Mouse (Mus musculus): ENCODE results near the gene Cops4. TPM values are rescaled to one million over a fixed set of nuclear protein-coding genes. Genes with fewer than 3 reads are reported as not detected.
A peak's percentile ranks its signal among the peaks of the same experiment; 100 is the strongest.

The Cops4 gene
- polyA plus RNA-seq, 1 experiment from 2014 or later: 106 TPM

GRCm38 (mm10) chr5:100501267-100501666, 16.8 kb upstream of the Cops4 start:
- DNase-seq (ENCODE audit: low spot score) (no peak), ATAC-seq (ENCODE audit: low FRiP score, low TSS enrichment) (no peak)
- Histone ChIP-seq H3K4me3 (ENCODE audit: low read depth, low read length) (no peak overlapping the region), H3K4me1 (replicated peaks; ENCODE audit: control insufficient read depth, insufficient read depth) (no peaks in the 10 kb centered on the region; the same call in 1 of the 2 replicates), H3K27me3 (ENCODE audit: control insufficient read depth, insufficient read depth, low read length) (no peaks in the 10 kb centered on the region), H3K9me3 (ENCODE audit: control insufficient read depth, low read length) (no peaks in the 10 kb centered on the region), H3K27ac (replicated peaks) (no peak overlapping the region), H3K4me2 (replicated peaks; ENCODE audit: low read depth) (no peak overlapping the region), H3K36me3 (ENCODE audit: control insufficient read depth, insufficient read depth, low read length) (no peaks in the 10 kb centered on the region), H3K9ac (ENCODE audit: low read length) (no peak overlapping the region)
- no peak for TF ChIP-seq EP300 (optimal IDR thresholded peaks at IDR 0.05)
- no peak for TF ChIP-seq CTCF (IDR thresholded peaks at IDR 0.05; ENCODE audit: low read depth)
- WGBS: 64% methylated on average over 4 of the region's 4 CpGs

- Histone ChIP-seq H3K9me3 (ENCODE audit: control insufficient read depth, low read length) (no peaks in the 10 kb centered on the region), H3K36me3 (ENCODE audit: control insufficient read depth, insufficient read depth, low read length) (no peaks in the 10 kb centered on the region), H3K4me2 (replicated peaks; ENCODE audit: low read depth) (no peak overlapping the region), H3K9ac (ENCODE audit: low read length) (no peak overlapping the region), H3K4me1 (replicated peaks; ENCODE audit: control insufficient read depth, insufficient read depth) (no peaks in the 10 kb centered on the region), H3K27ac (replicated peaks) (no peak overlapping the region), H3K27me3 (ENCODE audit: control insufficient read depth, insufficient read depth, low read length) (no peaks in the 10 kb centered on the region), H3K4me3 (ENCODE audit: low read depth, low read length) (no peak overlapping the region)
- no peak for DNase-seq (ENCODE audit: low spot score)
- 59% methylated on average over 11 of the region's 11 CpGs for WGBS
- TF ChIP-seq EP300 (optimal IDR thresholded peaks at IDR 0.05) (no peak), CTCF (IDR thresholded peaks at IDR 0.05; ENCODE audit: low read depth) (no peak)
- no peak for ATAC-seq (ENCODE audit: low FRiP score, low TSS enrichment)
Measured at GRCm38 (mm10) chr5:100509247-100509646, 8.9 kb upstream of the Cops4 start.

GRCm38 (mm10) chr5:100512576-100512975, 5.5 kb upstream of the Cops4 start:
- Histone ChIP-seq H3K9ac (ENCODE audit: low read length) (no peak overlapping the region), H3K9me3 (ENCODE audit: control insufficient read depth, low read length) (no peaks in the 10 kb centered on the region), H3K27ac (replicated peaks) (no peak overlapping the region), H3K36me3 (ENCODE audit: control insufficient read depth, insufficient read depth, low read length) (no peaks in the 10 kb centered on the region), H3K27me3 (ENCODE audit: control insufficient read depth, insufficient read depth, low read length) (no peaks in the 10 kb centered on the region), H3K4me2 (replicated peaks; ENCODE audit: low read depth) (no peak overlapping the region), H3K4me3 (ENCODE audit: low read depth, low read length) (no peak overlapping the region), H3K4me1 (replicated peaks; ENCODE audit: control insufficient read depth, insufficient read depth) (no peaks in the 10 kb centered on the region)
- DNase-seq (ENCODE audit: low spot score) (no peak), ATAC-seq (ENCODE audit: low FRiP score, low TSS enrichment) (no peak)
- no peak for TF ChIP-seq EP300 (optimal IDR thresholded peaks at IDR 0.05)
- peak; percentile 21; the same call in 1 of the 2 replicates for TF ChIP-seq CTCF (IDR thresholded peaks at IDR 0.05; ENCODE audit: low read depth)

- TF ChIP-seq CTCF (IDR thresholded peaks at IDR 0.05; ENCODE audit: low read depth) (no peak), EP300 (optimal IDR thresholded peaks at IDR 0.05) (no peak)
- H3K9ac ChIP-seq (ENCODE audit: low read length): peak overlapping the region; percentile 92
- no peaks in the 10 kb centered on the region for H3K27me3 ChIP-seq (ENCODE audit: control insufficient read depth, insufficient read depth, low read length)
- DNase-seq (ENCODE audit: low spot score) (no peak), ATAC-seq (ENCODE audit: low FRiP score, low TSS enrichment) (no peak)
- peak overlapping the region; percentile 85 for H3K27ac ChIP-seq (replicated peaks)
- 7% methylated on average over 5 of the region's 5 CpGs for WGBS
- peak overlapping the region; percentile 74 for H3K4me2 ChIP-seq (replicated peaks; ENCODE audit: low read depth)
- H3K9me3 ChIP-seq (ENCODE audit: control insufficient read depth, low read length): no peaks in the 10 kb centered on the region
- peak overlapping the region; percentile 80 for H3K4me3 ChIP-seq (ENCODE audit: low read depth, low read length)
- 0 out of 2 replicates have a peak, but pooled peaks cover 3% of the 10 kb centered on the region for H3K4me1 ChIP-seq (replicated peaks; ENCODE audit: control insufficient read depth, insufficient read depth)
- H3K36me3 ChIP-seq (ENCODE audit: control insufficient read depth, insufficient read depth, low read length): no peaks in the 10 kb centered on the region
Measured at GRCm38 (mm10) chr5:100519027-100519411, 910 bp downstream of the Cops4 start.

- Histone ChIP-seq H3K4me2 (replicated peaks; ENCODE audit: low read depth) (peak overlapping the region; percentile 2; the same call in 1 of the 2 replicates), H3K4me3 (ENCODE audit: low read depth, low read length) (no peak overlapping the region), H3K4me1 (replicated peaks; ENCODE audit: control insufficient read depth, insufficient read depth) (0 out of 2 replicates have a peak, but pooled peaks cover 3% of the 10 kb centered on the region), H3K9ac (ENCODE audit: low read length) (no peak overlapping the region), H3K27me3 (ENCODE audit: control insufficient read depth, insufficient read depth, low read length) (no peaks in the 10 kb centered on the region), H3K36me3 (ENCODE audit: control insufficient read depth, insufficient read depth, low read length) (no peaks in the 10 kb centered on the region), H3K9me3 (ENCODE audit: control insufficient read depth, low read length) (no peaks in the 10 kb centered on the region), H3K27ac (replicated peaks) (no peak overlapping the region)
- DNase-seq (ENCODE audit: low spot score) (no peak), ATAC-seq (ENCODE audit: low FRiP score, low TSS enrichment) (no peak)
- no peak for TF ChIP-seq EP300 (optimal IDR thresholded peaks at IDR 0.05)
- TF ChIP-seq CTCF (IDR thresholded peaks at IDR 0.05; ENCODE audit: low read depth): no peak
- WGBS: 62% methylated on average over 2 of the region's 2 CpGs
Measured at GRCm38 (mm10) chr5:100520223-100520622, 2.1 kb downstream of the Cops4 start.

- Histone ChIP-seq H3K4me3 (ENCODE audit: low read depth, low read length) (no peak overlapping the region), H3K27ac (replicated peaks) (no peak overlapping the region), H3K9ac (ENCODE audit: low read length) (no peak overlapping the region), H3K27me3 (ENCODE audit: control insufficient read depth, insufficient read depth, low read length) (no peaks in the 10 kb centered on the region), H3K4me2 (replicated peaks; ENCODE audit: low read depth) (no peak overlapping the region), H3K36me3 (ENCODE audit: control insufficient read depth, insufficient read depth, low read length) (0 out of 2 replicates have a peak, but pooled peaks cover under 1% of the 10 kb centered on the region), H3K9me3 (ENCODE audit: control insufficient read depth, low read length) (no peaks in the 10 kb centered on the region), H3K4me1 (replicated peaks; ENCODE audit: control insufficient read depth, insufficient read depth) (0 out of 2 replicates have a peak, but pooled peaks cover 3% of the 10 kb centered on the region)
- WGBS: 96% methylated on average over 1 of the region's 1 CpGs
- no peak for TF ChIP-seq CTCF (IDR thresholded peaks at IDR 0.05; ENCODE audit: low read depth)
- no peak for TF ChIP-seq EP300 (optimal IDR thresholded peaks at IDR 0.05)
- no peak for ATAC-seq (ENCODE audit: low FRiP score, low TSS enrichment)
- no peak for DNase-seq (ENCODE audit: low spot score)
Measured at GRCm38 (mm10) chr5:100523331-100523730, 5.2 kb downstream of the Cops4 start.

All from stomach, postnatal 0 days (tissue).